Comparison of ENCODE assay signal across 23 mouse cellular contexts in the genomic region with DNA sequence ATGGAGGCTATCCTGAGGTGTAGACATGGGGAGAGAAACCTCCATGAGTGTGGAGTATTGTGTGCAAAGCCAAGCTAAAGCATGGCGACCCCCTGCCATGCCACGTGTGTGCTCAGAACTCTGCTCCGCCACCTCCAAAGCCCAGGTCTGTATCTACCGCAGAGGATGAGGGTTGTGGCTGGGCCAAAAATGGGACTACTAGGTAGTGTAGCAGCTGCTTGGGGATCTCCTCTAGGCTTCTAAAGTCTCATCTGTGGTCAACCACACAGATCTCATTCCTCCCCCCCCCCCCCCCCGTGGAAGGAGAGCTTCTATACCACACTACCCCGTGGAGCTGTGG. TPM values are rescaled to one million over a fixed set of nuclear protein-coding genes. Genes with fewer than 3 reads are reported as not detected.
DNase-seq lines count a peak whose midpoint lies in the region; ATAC-seq and TF ChIP-seq lines count a peak whose summit lies in the region.
"Had no signal": no experiment of that assay in that cellular context is flagged by ENCODE, and none has a peak within 500 bp of the region (broad histone marks: within the 10 kb centered on the region; RNA-seq: fewer than 3 reads in every experiment).

No protein-coding gene starts in this region.

- H3K27ac ChIP-seq in kidney, postnatal 0 days, result peak overlapping the region; percentile 54
- peak overlapping the region; percentile 21; the same call in 1 of the 2 replicates for H3K27ac ChIP-seq in stomach, embryonic 16.5 days (ENCODE audit: low read length)
- no peak overlapping the region for H3K27ac ChIP-seq in forebrain, embryonic 15.5 days (replicated peaks)
- H3K27ac ChIP-seq: forebrain, embryonic 13.5 days; gastrocnemius, adult 2 months; heart, adult 2 months; heart, embryonic 15.5 days; hindbrain, embryonic 10.5 days; limb, embryonic 15.5 days had no signal

- no peak overlapping the region for H3K4me3 ChIP-seq in kidney, postnatal 0 days (replicated peaks; ENCODE audit: low read depth, low read length)
- H3K4me3 ChIP-seq in stomach, embryonic 16.5 days (replicated peaks; ENCODE audit: low read length), result no peak overlapping the region
- H3K4me3 ChIP-seq in forebrain, embryonic 15.5 days, result no peak overlapping the region
- H3K4me3 ChIP-seq: forebrain, embryonic 13.5 days; gastrocnemius, adult 2 months; heart, adult 2 months; heart, embryonic 15.5 days; hindbrain, embryonic 10.5 days; limb, embryonic 15.5 days had no signal

- H3K4me1 ChIP-seq in kidney, postnatal 0 days (replicated peaks; ENCODE audit: insufficient read depth, low read length), result peaks cover 12% of the 10 kb centered on the region; the same call in 1 of the 2 replicates
- H3K4me1 ChIP-seq in stomach, embryonic 16.5 days (ENCODE audit: control insufficient read depth, insufficient read depth, low read length), result peaks cover 38% of the 10 kb centered on the region
- no peaks in the 10 kb centered on the region for H3K4me1 ChIP-seq in forebrain, embryonic 15.5 days
- H3K4me1 ChIP-seq: heart, embryonic 15.5 days had no signal

- no peak overlapping the region for H3K4me2 ChIP-seq in kidney, postnatal 0 days (ENCODE audit: low read length)
- H3K4me2 ChIP-seq in stomach, embryonic 16.5 days (ENCODE audit: low read depth, low read length), result no peak overlapping the region
- H3K4me2 ChIP-seq in forebrain, embryonic 15.5 days (replicated peaks), result no peak overlapping the region
- H3K4me2 ChIP-seq: forebrain, embryonic 13.5 days; heart, embryonic 15.5 days; limb, embryonic 15.5 days had no signal

- ATAC-seq in kidney, postnatal 0 days (replicated peaks; ENCODE audit: low FRiP score, low read depth), result no peak
- peak; percentile 82 for ATAC-seq in inflammation-experienced regulatory T-cells, adult 6 months
- no peak for ATAC-seq in stomach, embryonic 16.5 days (ENCODE audit: insufficient read depth, low FRiP score)
- no peak for ATAC-seq in forebrain, embryonic 15.5 days (replicated peaks)
- ATAC-seq: forebrain, embryonic 13.5 days; liver, postnatal 0 days had no signal

- H3K36me3 ChIP-seq in kidney, postnatal 0 days (ENCODE audit: insufficient read depth, low read length), result no peaks in the 10 kb centered on the region
- H3K36me3 ChIP-seq in stomach, embryonic 16.5 days (ENCODE audit: control insufficient read depth, insufficient read depth, low read length), result no peaks in the 10 kb centered on the region
- H3K36me3 ChIP-seq in forebrain, embryonic 15.5 days, result no peaks in the 10 kb centered on the region
- H3K36me3 ChIP-seq: heart, embryonic 15.5 days; limb, embryonic 15.5 days had no signal

- no peak for TF ChIP-seq CTCF in kidney, postnatal 0 days (IDR thresholded peaks at IDR 0.05; ENCODE audit: low read depth)

- H3K9me3 ChIP-seq in kidney, postnatal 0 days (replicated peaks; ENCODE audit: low read length), result no peaks in the 10 kb centered on the region
- H3K9me3 ChIP-seq in stomach, embryonic 16.5 days (replicated peaks; ENCODE audit: control insufficient read depth, low read length), result 0 out of 2 replicates have a peak, but pooled peaks cover 3% of the 10 kb centered on the region
- no peaks in the 10 kb centered on the region for H3K9me3 ChIP-seq in forebrain, embryonic 15.5 days
- H3K9me3 ChIP-seq: forebrain, embryonic 13.5 days; heart, embryonic 15.5 days; hindbrain, embryonic 10.5 days; limb, embryonic 15.5 days had no signal

- no peaks in the 10 kb centered on the region for H3K27me3 ChIP-seq in kidney, postnatal 0 days (ENCODE audit: insufficient read depth, low read length)
- H3K27me3 ChIP-seq in stomach, embryonic 16.5 days (ENCODE audit: control insufficient read depth, insufficient read depth, low read length), result no peaks in the 10 kb centered on the region
- H3K27me3 ChIP-seq in forebrain, embryonic 15.5 days, result no peaks in the 10 kb centered on the region
- H3K27me3 ChIP-seq: forebrain, embryonic 13.5 days; limb, embryonic 15.5 days had no signal

- no peak for DNase-seq in kidney, postnatal 0 days (ENCODE audit: low spot score)
- no peak for DNase-seq in kidney, postnatal 10 days
- DNase-seq in thymus, postnatal 4 days, result peak; percentile 63
- DNase-seq in c-Kit-positive CD71-positive TER-119-positive erythroid progenitor cells, embryonic 14.5 days (ENCODE audit: low spot score), result no peak
- no peak for DNase-seq in gastrocnemius, adult 8-10 months (ENCODE audit: low spot score in 2 of 2)
- DNase-seq: adrenal gland, adult 8-10 months; B cell, adult 2 months; cerebellum, adult 11-12 months; cerebellum, postnatal 25 days; gastrocnemius, adult 2 months; heart, adult 2 months; liver, postnatal 0 days; lung, postnatal 36 days had no signal

- H3K9ac ChIP-seq in kidney, postnatal 0 days (ENCODE audit: low read depth, low read length), result no peak overlapping the region
- no peak overlapping the region for H3K9ac ChIP-seq in stomach, embryonic 16.5 days (ENCODE audit: low read length)
- H3K9ac ChIP-seq in forebrain, embryonic 15.5 days (replicated peaks), result no peak overlapping the region
- H3K9ac ChIP-seq: forebrain, embryonic 13.5 days; heart, embryonic 15.5 days; limb, embryonic 15.5 days; liver, postnatal 0 days had no signal

- WGBS in kidney, postnatal 0 days, result 92% methylated on average over 6 of the region's 6 CpGs
- WGBS in stomach, embryonic 16.5 days, result 81% methylated on average over 6 of the region's 6 CpGs
- WGBS in forebrain, embryonic 15.5 days, result 92% methylated on average over 6 of the region's 6 CpGs

RNA-seq across cellular contexts. Expression of gene Mgat3, which starts 18.7 kb away (rescaled TPM):
- 6.7 and 7.4 TPM in 2 replicates for polyA plus RNA-seq in kidney, postnatal 0 days (2015; fragmentation: Nextera tagmentation; extraction: Ambion mirVana)
- not detected for polyA plus RNA-seq in inflammation-experienced regulatory T-cells, adult 6 months (2017; shearing (Covaris generic))
- polyA plus RNA-seq in stomach, embryonic 16.5 days (2015; fragmentation: Nextera tagmentation; extraction: Ambion mirVana), result 8.7 and 10.5 TPM in 2 replicates
- 10.3 and 10.7 TPM in 2 replicates for polyA plus RNA-seq in forebrain, embryonic 15.5 days (2015; fragmentation: Nextera tagmentation; extraction: Ambion mirVana)
- 1 to 10 TPM in 1 of 4 experiments, under 1 TPM in 3; 0.29 to 1.1 (median 0.75) TPM for total RNA-seq in gastrocnemius, adult 8-10 months (2022)
- total RNA-seq: MEL had no signal

RNA-seq across cellular contexts. Expression of gene Mief1, which starts 41.6 kb away (rescaled TPM):
- polyA plus RNA-seq in kidney, postnatal 0 days (2015; fragmentation: Nextera tagmentation; extraction: Ambion mirVana), result 19.9 and 20.5 TPM in 2 replicates
- 10 to 100 TPM; 29.1 to 39.4 (median 34.2) TPM for polyA plus RNA-seq in inflammation-experienced regulatory T-cells, adult 6 months (2017; shearing (Covaris generic))
- polyA plus RNA-seq in stomach, embryonic 16.5 days (2015; fragmentation: Nextera tagmentation; extraction: Ambion mirVana), result 29.3 and 30.4 TPM in 2 replicates
- polyA plus RNA-seq in forebrain, embryonic 15.5 days (2015; fragmentation: Nextera tagmentation; extraction: Ambion mirVana), result 41.0 and 41.6 TPM in 2 replicates
- 10 to 100 TPM; 25.6 to 28.6 (median 26.4) TPM for total RNA-seq in gastrocnemius, adult 8-10 months (2022)

RNA-seq across cellular contexts. Expression of gene AC140267.1, which starts 43.4 kb away (rescaled TPM):
- not detected in 2 replicates for polyA plus RNA-seq in kidney, postnatal 0 days (2015; fragmentation: Nextera tagmentation; extraction: Ambion mirVana)
- 10 to 100 TPM in 1 of 3 experiments, not detected in 2; 10.7 TPM for polyA plus RNA-seq in inflammation-experienced regulatory T-cells, adult 6 months (2017; shearing (Covaris generic))
- 1.2 TPM in 1 of 2 replicates, not detected in the other for polyA plus RNA-seq in stomach, embryonic 16.5 days (2015; fragmentation: Nextera tagmentation; extraction: Ambion mirVana)
- polyA plus RNA-seq in forebrain, embryonic 15.5 days (2015; fragmentation: Nextera tagmentation; extraction: Ambion mirVana), result 4.2 TPM in 1 of 2 replicates, not detected in the other
- 10 to 100 TPM in 2 of 4 experiments, 1 to 10 TPM in 2; 3.3 to 22.6 (median 9.7) TPM for total RNA-seq in gastrocnemius, adult 8-10 months (2022)
- total RNA-seq: MEL had no signal
- polyA plus RNA-seq: brain, embryonic 14.5 days; heart, adult 2 months; heart, embryonic 15.5 days; hindbrain, embryonic 10.5 days; limb, embryonic 15.5 days; liver, postnatal 0 days; neural tube, embryonic 14.5 days had no signal

RNA-seq across cellular contexts. Expression of gene Tab1, which starts 59.3 kb away (rescaled TPM):
- polyA plus RNA-seq in kidney, postnatal 0 days (2015; fragmentation: Nextera tagmentation; extraction: Ambion mirVana), result 27.7 and 31.8 TPM in 2 replicates
- polyA plus RNA-seq in inflammation-experienced regulatory T-cells, adult 6 months (2017; shearing (Covaris generic)), result 10 to 100 TPM; 12.2 to 15.9 (median 12.3) TPM
- 29.3 and 35.6 TPM in 2 replicates for polyA plus RNA-seq in stomach, embryonic 16.5 days (2015; fragmentation: Nextera tagmentation; extraction: Ambion mirVana)
- polyA plus RNA-seq in forebrain, embryonic 15.5 days (2015; fragmentation: Nextera tagmentation; extraction: Ambion mirVana), result 41.1 and 45.0 TPM in 2 replicates
- total RNA-seq in gastrocnemius, adult 8-10 months (2022), result 10 to 100 TPM; 11.5 to 13.6 (median 12.8) TPM
